Mouse (Mus musculus) C2C12 (cell line): Measurements from ENCODE around the gene Rnf157. TPM values are rescaled to one million over a fixed set of nuclear protein-coding genes. Genes with fewer than 3 reads are reported as not detected.

Experiments
- H3K27me3 ChIP-seq: one replicate; pipeline ENCODE4 v1.6.1; 2011; ENCODE audit not compliant: control insufficient read depth, insufficient read depth, insufficient read length
- H3K36me3 ChIP-seq: one replicate; pipeline ENCODE4 v1.6.1; 2011; ENCODE audit not compliant: control insufficient read depth, insufficient read depth
- H3K4me3 ChIP-seq: one replicate; pipeline ENCODE4 v1.5.1; 2011; ENCODE audit warnings: mild to moderate bottlenecking, control low read depth; ENCODE audit not compliant: poor library complexity, insufficient read depth, severe bottlenecking
- H3K79me2 ChIP-seq: one replicate; pipeline ENCODE4 v1.6.1; 2011; ENCODE audit not compliant: control insufficient read depth, insufficient read depth
- H3K79me3 ChIP-seq: one replicate; pipeline ENCODE4 v1.6.1; 2011; ENCODE audit warnings: low read depth, control low read depth
- H3ac ChIP-seq: one replicate; pipeline ENCODE3; 2011; ENCODE audit warnings: low read depth; ENCODE audit not compliant: control insufficient read depth, insufficient read length
- CEBPB ChIP-seq: IDR thresholded peaks from one replicate; pipeline ENCODE4 v1.6.1; 2011; ENCODE audit warnings: low read depth, mild to moderate bottlenecking, control low read depth, moderate library complexity
- CTCF ChIP-seq: IDR thresholded peaks from one replicate; pipeline ENCODE4 v1.5.1; 2011; ENCODE audit not compliant: control insufficient read depth, insufficient read depth, insufficient read length
- FOSL1 ChIP-seq: IDR thresholded peaks from one replicate; pipeline ENCODE4 v1.8.0; 2011; ENCODE audit warnings: mild to moderate bottlenecking, low read length; ENCODE audit not compliant: poor library complexity, insufficient read depth, severe bottlenecking
- MAX ChIP-seq: IDR thresholded peaks from one replicate; pipeline ENCODE4 v1.6.1; 2011; ENCODE audit warnings: mild to moderate bottlenecking, control low read depth
- MYOD1 ChIP-seq: IDR thresholded peaks from one replicate; pipeline ENCODE4 v1.6.1; 2011; ENCODE audit warnings: low read depth; ENCODE audit not compliant: control insufficient read depth, insufficient read length
- MYOG ChIP-seq: IDR thresholded peaks from one replicate; pipeline ENCODE4 v1.6.1; 2011; ENCODE audit not compliant: control insufficient read depth, insufficient read length; ENCODE audit errors: extremely low read depth
- USF1 ChIP-seq: IDR thresholded peaks from one replicate; pipeline ENCODE4 v1.6.1; 2011; ENCODE audit warnings: low read depth, mild to moderate bottlenecking, control low read depth, moderate library complexity
- polyA plus RNA-seq: library from polyadenylated mRNA; unstranded; fragments of >200 nt; fragmentation: generic; extraction: Trizol; gene quantifications from one replicate; pipeline ENCODE4 v1.2.1, GENCODE M21; 2012; ENCODE audit warnings: missing spikeins

Gene Rnf157
- polyA plus RNA-seq, 1 experiment, result 13.2 TPM

DNA sequence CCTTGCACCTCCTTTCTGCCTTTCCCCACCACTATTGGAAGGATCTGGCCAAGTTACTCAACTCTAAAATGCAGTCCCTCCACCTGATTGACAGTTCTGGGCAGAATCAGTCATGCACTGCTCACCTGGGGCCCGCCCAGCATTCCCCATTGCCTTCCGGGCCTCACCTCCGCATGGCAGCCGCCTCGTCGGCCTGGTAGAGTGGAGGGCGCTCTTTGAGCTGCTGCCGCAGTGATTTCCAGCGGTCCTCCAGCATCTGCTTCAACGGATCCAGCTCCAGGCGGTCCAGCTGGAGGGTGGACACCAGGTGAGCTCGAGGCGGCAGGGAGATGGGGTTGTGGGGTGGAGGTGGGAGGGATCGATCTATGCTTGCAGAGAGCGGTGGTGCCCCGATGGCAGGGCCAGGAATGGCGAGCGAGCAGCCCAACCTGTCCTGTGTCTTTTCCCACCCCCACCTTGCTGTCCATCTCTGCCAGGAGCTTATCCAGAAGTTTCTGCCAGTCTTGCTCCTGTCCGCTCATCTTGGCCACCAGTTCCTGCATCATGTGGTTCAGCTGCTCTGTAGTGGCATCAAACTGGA lies 33.6 kb upstream of the Rnf157 start:
- H3K36me3 ChIP-seq, result no peaks in the 10 kb centered on the region
- H3K4me3 ChIP-seq, result no peak overlapping the region
- TF ChIP-seq CTCF, result no peak
- no peak for TF ChIP-seq MYOG
- TF ChIP-seq CEBPB, result no peak
- no peak for TF ChIP-seq MYOD1
- no peak for TF ChIP-seq FOSL1
- TF ChIP-seq MAX, result no peak
- TF ChIP-seq USF1, result no peak
- H3K79me3 ChIP-seq, result no peaks in the 10 kb centered on the region
- H3K27me3 ChIP-seq, result peaks cover 7% of the 10 kb centered on the region
- no peak overlapping the region for H3ac ChIP-seq
- H3K79me2 ChIP-seq, result no peaks in the 10 kb centered on the region

DNA sequence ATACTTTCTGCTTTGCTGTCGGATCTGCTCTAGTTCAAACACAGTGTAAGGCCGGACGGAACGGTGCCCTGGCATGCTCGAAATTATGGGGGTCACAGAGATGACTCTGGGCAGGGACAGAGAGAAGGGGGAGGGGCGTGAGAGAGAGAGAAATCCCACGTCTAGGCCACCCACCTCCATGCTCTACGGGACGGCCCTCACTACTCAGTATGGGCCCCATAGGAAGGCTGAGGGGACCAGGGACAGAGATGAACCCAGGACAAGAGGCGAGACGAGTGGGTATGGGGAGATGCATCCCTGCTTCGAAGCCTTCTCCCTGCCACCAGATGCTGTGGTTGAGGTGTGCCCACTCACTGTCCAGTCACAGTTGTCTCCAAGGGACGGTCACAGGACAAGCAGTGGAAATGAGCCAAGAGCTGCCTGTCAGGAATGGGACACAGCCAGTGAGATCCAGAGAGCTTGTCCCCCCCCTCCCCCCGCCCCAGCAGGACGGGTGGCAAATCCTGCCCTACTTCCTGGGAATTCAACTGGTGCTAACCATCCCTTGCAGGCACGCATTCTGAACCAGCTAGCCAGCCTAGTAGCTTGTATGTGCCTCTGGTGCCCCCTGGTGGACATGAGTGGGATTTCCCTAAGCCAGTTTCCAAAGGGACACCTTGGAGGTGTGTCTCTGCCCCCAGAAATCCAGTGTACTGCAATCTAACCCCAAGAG lies 32.9 kb upstream of the Rnf157 start:
- Histone ChIP-seq H3ac (no peak overlapping the region), H3K79me2 (no peaks in the 10 kb centered on the region), H3K4me3 (no peak overlapping the region), H3K27me3 (peaks cover 7% of the 10 kb centered on the region), H3K79me3 (no peaks in the 10 kb centered on the region), H3K36me3 (no peaks in the 10 kb centered on the region)
- no peak for TF ChIP-seq USF1
- TF ChIP-seq CTCF, result peak; percentile 89
- TF ChIP-seq CEBPB, result no peak
- no peak for TF ChIP-seq FOSL1
- TF ChIP-seq MYOG, result no peak

DNA sequence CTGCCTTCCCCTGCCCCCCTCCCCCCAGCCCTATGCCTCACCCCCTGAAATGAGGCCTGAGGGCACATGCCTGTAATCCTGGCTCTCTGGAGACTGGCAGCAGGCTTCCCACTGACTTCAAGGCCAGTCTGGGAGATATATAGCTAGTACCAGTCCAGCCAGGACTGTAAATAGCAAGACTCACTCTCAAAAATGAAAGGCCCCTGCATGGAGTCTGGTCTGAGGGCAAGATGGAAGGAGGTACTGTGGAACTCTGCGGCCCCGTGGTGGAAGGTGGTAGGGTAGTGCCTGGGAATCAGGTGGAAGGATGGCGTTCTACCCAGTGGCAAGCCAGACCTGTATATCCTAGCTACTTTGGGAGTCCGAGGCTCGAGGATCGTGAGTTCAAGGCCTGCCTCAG lies 31.1 kb upstream of the Rnf157 start:
- H3K79me2 ChIP-seq, result no peaks in the 10 kb centered on the region
- H3K27me3 ChIP-seq, result peaks cover 7% of the 10 kb centered on the region
- H3K36me3 ChIP-seq, result peaks cover 5% of the 10 kb centered on the region
- H3K4me3 ChIP-seq, result no peak overlapping the region
- no peaks in the 10 kb centered on the region for H3K79me3 ChIP-seq
- no peak overlapping the region for H3ac ChIP-seq
- TF ChIP-seq MYOG, result no peak
- TF ChIP-seq FOSL1, result no peak
- no peak for TF ChIP-seq CTCF
- TF ChIP-seq USF1, result no peak
- no peak for TF ChIP-seq MYOD1

DNA sequence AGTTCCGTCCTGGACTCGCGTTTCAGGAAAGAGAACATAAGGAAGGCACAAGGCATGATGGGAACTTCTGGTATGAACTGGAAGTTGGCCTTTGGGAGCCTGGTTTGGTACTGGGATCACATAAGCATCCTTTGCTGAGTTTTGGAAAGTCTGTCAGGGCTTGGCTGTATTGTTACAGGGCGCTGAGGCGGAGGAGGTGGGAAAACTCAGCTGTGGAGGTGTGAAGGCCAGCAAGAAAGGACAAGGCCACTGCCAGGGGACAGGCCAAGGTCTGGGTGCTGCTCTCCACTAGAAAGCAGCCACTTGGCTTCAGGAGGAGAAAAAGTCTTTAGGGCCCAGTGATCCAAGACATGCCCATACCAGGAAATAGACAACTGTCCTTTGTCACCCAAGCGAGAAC lies 30.5 kb upstream of the Rnf157 start:
- Histone ChIP-seq H3K27me3 (peaks cover 6% of the 10 kb centered on the region), H3ac (no peak overlapping the region), H3K4me3 (no peak overlapping the region), H3K79me2 (no peaks in the 10 kb centered on the region), H3K79me3 (no peaks in the 10 kb centered on the region), H3K36me3 (peaks cover 5% of the 10 kb centered on the region)
- no peak for TF ChIP-seq MYOG
- TF ChIP-seq CTCF, result no peak
- no peak for TF ChIP-seq CEBPB
- TF ChIP-seq MAX, result no peak
- TF ChIP-seq USF1, result no peak
- TF ChIP-seq FOSL1, result no peak
- no peak for TF ChIP-seq MYOD1

DNA sequence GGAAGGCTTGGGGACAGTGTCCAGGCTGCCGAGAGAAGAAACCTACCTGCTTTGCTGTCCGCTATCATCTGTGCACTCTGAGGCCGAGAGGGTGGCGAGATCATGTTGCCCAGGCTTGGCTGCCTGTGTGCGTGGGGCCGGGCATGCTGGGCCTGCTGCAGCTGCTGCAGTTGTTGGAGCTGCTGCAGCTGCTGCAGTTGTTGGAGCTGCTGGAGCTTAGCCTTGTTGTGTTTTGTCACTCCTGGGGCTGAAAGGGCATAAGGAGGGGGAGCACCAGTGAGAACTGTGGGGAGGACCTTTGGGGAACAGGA lies 30.0 kb upstream of the Rnf157 start:
- TF ChIP-seq MYOG (no peak), CEBPB (no peak), USF1 (no peak), MYOD1 (no peak), FOSL1 (no peak), CTCF (no peak), MAX (no peak)
- Histone ChIP-seq H3K27me3 (peaks cover 1% of the 10 kb centered on the region), H3K79me2 (no peaks in the 10 kb centered on the region), H3K36me3 (peaks cover 5% of the 10 kb centered on the region), H3ac (no peak overlapping the region), H3K4me3 (no peak overlapping the region), H3K79me3 (no peaks in the 10 kb centered on the region)
